Mouse (Mus musculus) heart, adult 18-20 months (tissue): ENCODE measurements around the gene Tsga10ip. TPM values are rescaled to one million over a fixed set of nuclear protein-coding genes. Genes with fewer than 3 reads are reported as not detected.
"Not testable (repeated sequence)": the region's sequence is repeated elsewhere in the genome, so short reads cannot be mapped to it uniquely, and the experiment has no call there.

ENCODE experiments used
- DNase-seq, 2 experiments: peaks; one replicate each; pipeline ENCODE4 v3.0.0; 2021 to 2022; ENCODE audit warnings: mixed read lengths in 1 of 2
- total RNA-seq, 2 experiments: library from RNA; stranded (reverse); gene quantifications; 2 replicates each; pipeline ENCODE4 v1.2.3; 2021

Gene Tsga10ip
- total RNA-seq, 2 experiments from 2014 or later: 0.59 TPM; not detected in 1

DNA sequence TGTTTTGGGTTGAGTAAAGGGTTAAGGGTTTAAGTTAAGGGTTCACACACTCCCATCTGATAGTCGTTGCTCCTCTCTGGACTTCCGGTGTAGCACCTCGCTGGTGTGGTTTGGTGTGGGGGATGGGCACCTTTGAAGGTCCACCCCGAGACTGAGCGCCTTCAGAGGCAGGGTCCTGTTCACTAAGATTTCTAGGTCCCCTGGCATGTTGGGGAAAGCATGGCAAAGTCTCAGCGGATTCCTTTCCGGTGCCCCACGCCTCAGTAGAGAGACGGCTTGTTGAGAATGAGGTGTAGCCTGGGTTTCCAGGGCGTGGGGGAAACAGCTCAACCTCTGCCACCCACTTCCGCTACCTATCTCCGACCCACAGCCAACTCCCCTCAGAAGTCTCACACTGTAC is 12.7 kb downstream of the Tsga10ip start:
- peak; percentile 45 to 52 for DNase-seq

DNA sequence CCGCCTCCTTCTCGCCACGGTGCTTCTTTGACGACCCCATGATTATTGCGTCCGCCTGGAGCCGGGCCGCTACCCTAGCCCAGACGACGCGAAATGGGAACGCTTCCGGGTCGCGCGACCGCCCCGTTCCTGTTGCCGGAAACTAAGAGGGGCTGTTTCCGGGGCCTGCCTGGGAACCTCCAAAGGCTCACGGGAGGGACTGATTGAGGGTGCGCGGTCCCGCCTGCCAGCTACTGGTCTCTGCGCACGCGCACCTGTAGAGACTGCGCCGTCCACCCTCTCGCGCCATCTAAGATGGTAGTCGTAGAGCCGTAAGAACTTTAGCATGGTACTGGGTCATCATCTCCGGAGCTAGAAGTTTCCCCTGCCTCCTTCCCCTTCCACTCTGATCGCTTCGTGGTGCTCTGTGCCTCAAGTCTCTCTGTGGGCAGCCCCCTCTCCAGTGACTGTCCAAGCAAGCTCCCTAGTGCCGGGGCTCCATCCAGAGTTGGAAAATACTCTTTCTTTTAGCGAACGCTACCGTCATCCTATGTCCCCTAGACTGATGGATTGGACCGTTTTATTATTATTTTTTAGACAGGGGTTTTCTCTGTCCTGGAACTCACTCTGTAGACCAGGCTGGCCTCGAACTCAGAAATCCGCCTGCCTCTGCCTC is 13.6 kb downstream of the Tsga10ip start, which contains the start of gene Sart1:
Sart1 (minus strand) TSS at position 116 of the 655 bp plus-strand sequence.
- DNase-seq: peak; percentile 94 to 98

DNA sequence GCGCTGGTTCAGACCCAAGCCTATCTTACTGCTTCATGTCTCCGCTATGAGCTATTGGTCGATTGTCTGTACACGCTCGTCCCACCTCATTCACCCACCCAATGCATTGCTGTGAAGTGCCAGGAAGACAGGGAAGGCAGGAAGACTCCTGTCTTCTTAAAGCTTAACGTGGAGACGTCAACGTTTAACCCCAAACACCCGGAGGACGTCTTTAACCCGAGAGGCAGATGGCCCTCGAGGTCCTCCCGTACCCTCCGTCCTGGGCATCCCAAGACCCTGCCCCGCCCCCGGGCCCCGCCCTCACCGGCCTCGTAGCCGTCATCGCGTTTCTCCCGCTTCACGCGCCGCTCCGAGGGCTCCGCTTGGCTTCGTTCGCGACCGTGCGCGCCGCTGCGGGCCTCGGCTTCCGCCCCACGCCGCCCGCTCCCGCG is 14.3 kb downstream of the Tsga10ip start:
- no peak for DNase-seq

DNA sequence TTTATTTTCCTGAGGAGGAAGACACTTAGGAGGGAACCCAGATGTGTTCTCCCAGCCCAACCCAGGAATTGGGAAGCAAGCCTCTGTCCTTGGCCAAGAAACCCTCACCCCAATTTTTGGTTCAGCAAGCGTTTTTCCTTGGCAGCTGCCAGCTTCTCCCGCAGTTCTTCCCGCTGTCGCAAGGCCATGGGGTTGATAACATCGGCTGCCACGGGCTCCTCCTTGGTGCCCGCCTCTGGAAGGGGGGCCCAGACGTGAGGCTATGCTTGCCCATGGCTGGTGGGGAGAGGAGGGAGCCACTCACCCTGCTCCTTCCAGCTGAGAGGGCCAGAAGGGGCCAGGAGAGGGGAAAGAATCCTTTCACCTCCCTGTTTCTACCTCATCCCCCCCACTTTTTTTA is 17.6 kb downstream of the Tsga10ip start:
- DNase-seq: no peak

DNA sequence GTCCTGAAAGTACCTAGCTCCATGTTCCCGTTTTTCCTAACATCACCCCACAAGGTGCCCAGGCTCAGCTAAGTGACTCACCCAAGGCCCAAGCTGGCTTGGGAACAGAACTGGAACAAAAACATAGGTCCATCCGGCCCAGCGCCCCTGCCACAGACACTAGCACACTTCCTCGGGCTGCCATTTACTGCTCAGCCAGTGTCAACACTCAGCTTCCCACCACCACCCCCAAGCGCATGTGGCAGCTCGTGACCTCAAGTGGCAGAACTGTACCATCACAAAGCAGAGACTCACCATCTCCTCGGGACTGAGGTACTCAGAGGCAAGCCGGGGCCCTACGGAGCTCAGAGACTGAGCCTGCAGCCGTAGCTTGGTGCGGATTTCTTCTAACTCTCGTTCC is 19.0 kb downstream of the Tsga10ip start:
- DNase-seq: no peak

DNA sequence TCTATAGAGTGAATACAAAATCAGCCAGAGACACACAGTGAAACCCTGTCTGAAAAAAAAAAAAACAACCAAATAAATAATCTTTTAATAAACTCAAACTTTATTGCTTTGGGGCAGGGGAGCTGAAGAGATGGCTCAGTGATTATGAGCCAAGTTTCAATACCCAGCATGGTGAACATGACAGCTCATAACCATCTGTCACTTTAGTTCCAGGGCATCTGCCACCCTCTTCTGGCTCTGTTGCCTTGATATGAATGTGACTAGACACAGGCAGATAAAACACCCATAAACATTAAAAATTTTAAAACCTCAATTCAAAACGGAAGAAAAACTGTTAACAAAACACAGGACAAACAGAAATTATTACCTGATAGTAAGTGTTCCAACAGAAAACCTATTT is 24.9 kb downstream of the Tsga10ip start:
- DNase-seq: no peak

DNA sequence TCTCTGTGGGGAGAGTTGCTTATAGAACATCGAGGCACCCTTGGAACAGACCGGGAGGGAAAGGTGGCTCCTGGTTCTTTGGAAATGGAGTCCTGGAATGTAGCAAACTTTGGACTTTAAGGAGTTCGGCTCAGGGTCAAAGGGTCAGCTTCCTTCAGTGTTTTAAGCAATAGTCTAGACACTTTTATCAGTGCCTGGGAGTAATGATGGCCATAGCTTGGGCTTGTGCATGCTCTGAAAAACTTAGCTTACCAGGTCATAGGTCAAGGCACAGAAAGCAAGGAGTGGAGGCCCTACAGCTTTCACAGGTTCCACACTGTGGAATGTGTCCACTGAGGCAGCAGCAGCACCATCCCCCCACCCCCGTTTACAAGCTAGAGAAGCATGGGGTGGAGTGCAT is 27.6 kb downstream of the Tsga10ip start:
- no peak for DNase-seq

DNA sequence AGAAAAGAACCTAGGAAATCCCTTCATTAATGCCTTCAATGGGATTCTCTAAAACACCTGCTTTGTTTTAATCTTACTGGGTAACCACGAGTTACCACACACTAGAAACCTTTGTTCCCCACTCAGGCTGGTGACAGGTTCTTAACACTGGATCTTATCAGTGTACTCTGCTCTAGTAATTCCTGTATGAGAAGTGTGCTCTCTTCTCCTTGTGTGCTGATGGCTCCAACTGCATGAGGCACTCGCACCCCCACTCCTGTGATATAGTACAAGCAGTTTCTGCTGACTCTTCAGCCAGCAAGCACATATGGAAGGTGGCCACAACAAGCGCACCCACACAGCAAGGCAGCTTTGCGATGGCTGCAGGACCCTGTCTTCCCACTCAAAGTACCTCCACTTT is 28.1 kb downstream of the Tsga10ip start:
- DNase-seq: no peak

DNA sequence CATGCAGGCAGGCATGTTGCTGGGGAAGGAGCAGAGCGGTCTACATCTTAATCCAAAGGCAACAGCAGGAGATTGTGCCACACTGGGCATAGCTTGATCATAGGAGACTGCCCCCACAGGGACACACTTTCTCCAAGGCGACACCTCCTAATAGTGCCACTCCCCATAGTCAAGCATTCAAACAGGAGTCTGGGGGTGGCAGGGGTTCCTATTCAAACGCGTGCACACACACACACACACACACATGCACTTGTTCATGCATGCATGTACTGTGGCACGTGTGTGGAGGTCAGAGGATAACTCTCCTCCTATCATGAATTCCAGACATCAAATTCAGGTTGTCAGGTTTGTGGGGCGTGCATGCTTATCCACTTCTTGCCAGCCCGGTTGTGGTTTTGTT is 29.6 kb downstream of the Tsga10ip start:
- no peak for DNase-seq

DNA sequence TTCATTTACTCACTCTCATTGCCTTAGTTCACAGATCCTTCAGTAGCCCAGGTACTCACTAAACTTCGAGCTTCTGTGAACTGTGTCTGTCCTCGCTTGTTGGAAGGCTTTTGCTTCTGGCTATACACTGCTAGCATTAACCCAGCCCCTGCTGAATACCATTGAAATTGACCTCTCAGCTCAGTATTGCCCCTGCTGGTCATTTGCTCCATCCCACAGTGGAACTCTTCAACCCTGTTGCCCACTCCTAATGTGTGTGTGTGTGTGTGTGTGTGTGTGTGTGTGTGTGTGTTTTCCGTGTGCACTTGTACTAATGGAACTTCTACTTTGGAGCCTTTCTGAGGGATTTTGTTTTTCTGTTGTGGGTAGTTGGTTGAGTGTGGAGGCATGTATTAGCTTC is 31.4 kb downstream of the Tsga10ip start:
- DNase-seq: no peak

DNA sequence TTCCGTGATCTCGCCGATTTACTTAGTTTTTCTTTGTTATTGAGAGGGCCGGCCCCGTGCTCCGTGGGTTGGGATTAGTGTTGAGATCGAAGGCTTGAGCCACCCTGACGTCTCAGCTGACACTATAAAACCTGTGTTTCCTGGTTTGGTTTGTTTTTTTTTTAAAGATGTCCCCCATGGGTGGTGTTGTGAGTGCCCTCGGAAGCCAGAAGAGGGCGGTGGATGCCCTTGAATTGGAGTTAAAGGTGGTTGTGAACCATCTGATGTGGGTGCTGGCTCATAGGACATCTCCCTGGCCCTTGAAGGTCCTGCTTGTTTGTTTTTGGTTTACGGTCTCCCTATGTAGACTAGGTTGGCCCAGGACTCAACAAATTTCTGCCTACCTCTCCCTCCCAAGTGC is 34.9 kb downstream of the Tsga10ip start:
- no peak for DNase-seq

DNA sequence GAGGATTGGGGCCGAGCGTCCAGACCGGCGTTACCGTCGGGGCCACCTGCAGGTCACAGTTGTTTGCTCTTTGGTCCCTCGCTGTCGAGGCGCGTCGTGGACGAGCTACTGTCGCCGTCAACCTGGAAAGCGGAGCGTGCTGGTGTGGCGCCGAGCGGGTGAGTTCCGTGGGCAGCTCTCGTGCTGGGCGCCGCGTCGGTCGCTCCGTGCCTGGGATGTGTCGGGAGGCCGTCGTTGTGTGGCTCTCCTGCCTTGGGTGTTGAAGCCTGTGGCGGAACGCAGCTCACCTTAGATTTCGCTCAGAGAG is 35.3 kb downstream of the Tsga10ip start, which contains the start of gene Banf1:
Banf1 (minus strand) TSS at position 116 of the 307 bp plus-strand sequence.
- no peak for DNase-seq

DNA sequence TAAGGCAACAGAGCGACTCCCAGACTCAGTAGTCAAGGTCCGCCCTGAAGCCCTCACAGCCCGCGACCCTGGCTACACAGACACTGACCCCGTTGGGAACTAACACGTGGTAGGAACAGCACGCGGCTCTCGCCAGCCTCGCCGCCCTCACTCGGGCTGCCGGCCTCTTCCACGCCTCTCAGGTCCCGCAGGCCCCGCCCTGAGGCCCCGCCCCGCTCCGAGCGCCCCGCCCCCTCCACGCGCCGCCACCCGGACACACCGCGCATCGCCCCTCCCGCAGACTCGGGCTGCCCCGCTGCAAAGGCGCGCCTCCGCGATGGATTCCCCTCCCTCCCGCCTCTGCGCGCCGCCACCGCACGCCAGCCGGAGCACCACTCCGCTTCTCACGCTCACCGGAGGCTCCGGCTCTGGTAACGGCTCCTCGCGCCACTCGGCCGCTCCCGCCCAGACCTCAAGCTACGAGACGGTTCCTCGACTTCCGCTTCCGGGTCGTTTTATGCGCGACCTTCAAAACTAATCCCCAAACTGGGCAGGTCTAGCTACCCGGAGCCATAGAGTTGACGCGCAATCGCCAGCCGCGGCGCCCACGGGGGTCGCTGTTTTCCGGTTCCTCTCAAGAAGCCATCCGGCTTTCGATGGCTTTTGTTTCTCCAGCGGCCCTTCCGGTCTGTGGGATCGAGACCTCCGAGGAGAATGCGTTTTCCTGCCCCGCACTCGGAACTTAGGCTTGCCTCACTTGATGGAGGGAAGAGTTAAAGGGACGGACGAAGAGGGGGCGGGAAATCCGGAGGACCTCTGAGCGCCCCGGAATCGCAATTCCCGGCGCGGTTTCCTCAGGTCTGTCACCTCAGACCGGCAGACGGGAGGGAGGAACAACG is 35.9 kb downstream of the Tsga10ip start, which contains the start of gene Eif1ad:
Eif1ad (plus strand) TSS at position 567 of the 878 bp plus-strand sequence.
- DNase-seq: peak; percentile 95 to 98

DNA sequence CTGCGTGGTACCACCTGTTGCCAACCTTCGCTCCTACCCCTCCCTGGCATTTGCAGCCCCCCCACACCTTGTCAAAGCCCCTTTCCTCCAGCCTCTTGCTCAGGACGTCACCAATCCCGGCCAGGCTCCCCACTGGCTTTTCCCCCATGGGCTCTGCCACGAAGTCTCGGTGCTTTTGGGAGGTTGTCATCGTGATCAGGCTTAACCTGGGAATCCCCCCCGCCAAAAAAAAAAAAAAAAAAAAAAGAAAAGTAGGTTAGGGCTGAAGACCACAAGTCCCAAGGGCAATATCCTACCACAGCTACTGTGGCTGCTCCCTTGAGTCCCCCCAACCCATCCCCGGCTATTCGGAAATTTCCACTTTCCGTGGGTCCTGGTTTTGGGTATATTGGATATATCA is 36.6 kb downstream of the Tsga10ip start:
- DNase-seq: no peak

DNA sequence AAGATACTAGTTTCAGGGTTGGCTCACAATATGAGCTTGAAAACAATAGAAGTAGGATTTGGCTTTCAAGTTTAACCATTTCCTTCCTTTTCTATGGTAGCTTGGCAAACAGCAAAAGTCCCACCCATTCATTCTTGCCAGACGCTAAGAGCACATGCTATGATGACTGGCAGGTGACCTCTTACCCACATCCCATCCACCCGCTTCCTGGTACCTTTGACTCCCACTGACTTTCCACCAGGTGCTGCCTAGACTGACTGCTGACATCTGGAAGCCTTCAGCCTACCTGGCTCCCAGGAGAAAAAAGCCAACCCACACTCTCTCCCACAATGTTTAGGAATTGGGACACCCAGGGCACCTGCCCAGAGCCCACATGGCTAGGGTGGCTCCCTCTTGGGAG is 38.2 kb downstream of the Tsga10ip start:
- DNase-seq: no peak

DNA sequence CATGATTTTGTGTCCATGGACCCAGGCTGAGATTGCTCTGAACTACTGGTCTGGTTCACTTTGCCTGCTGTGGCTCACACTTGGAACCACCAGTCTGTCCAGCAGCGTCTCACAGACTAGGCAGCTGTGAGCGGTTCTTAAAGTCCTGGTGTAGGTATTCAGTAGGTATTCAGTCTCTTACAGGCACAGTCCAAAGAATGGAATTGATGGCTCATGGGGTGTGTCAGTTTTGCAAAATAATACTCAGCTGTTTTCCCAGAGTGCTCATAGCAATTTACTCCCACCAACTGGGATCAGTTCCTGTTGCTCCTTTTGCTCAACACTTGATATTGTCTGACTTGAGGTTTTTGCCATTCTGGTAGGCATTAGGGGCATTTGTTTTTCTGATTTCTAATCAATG is 40.1 kb downstream of the Tsga10ip start:
- DNase-seq: no peak

DNA sequence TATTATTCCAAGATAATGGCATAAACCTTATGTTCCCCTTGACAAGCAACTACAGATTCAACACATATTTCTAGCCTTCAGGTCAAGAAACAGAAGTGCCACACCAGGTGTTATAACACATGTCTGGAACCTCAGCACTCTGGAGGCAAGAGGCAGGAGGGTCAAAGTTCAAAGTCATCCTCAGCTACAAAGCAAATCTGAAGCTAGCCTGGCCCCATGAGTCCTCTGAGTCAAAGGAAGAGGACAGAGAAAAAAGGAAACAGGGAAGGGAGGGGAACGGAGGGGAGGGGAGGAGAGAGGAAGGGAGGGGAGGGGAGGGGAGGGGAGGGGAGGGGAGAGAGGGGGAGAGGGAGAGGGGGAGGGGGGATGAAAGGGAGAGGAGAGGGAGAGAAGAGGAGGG is 46.2 kb downstream of the Tsga10ip start:
- DNase-seq: no peak

DNA sequence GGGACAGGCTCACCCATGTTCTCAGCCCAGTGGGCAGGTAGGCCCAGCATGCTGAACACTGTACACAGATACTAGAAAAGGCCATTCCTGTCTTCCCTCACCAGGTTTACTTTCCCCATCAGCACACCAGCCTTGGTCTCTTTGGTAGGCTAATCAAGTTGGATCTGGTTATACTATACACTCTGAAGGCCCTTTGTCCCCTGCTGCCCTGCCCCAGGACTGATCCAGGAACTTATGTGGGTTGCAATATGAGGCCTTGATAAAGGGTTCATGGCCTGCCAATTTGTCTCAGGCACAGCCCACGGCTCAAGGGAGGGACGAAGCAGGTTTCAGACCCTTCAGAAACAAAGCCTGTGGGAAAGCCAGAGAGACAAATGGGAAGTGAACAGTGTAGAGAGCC is 48.7 kb downstream of the Tsga10ip start:
- DNase-seq: no peak

DNA sequence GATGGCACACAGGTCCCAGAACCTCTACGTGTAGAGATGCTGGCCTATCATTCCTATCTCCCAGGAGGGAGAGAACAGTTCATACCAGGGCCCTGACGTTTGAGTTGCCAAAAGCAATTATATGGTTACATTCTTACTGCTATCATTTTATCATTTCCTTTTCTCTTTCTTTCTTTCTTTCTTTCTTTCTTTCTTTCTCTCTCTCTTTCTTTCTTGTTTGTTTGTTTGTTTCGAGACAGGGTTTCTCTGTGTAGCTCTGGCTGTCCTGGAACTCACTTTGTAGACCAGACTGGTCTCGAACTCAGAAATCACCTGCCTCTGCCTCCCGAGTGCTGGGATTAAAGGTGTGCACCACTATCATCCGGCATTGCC is 52.8 kb downstream of the Tsga10ip start, which contains the start of gene Cst6:
Cst6 (minus strand) TSS at position 73 of the 372 bp plus-strand sequence.
- not testable (repeated sequence) for DNase-seq

DNA sequence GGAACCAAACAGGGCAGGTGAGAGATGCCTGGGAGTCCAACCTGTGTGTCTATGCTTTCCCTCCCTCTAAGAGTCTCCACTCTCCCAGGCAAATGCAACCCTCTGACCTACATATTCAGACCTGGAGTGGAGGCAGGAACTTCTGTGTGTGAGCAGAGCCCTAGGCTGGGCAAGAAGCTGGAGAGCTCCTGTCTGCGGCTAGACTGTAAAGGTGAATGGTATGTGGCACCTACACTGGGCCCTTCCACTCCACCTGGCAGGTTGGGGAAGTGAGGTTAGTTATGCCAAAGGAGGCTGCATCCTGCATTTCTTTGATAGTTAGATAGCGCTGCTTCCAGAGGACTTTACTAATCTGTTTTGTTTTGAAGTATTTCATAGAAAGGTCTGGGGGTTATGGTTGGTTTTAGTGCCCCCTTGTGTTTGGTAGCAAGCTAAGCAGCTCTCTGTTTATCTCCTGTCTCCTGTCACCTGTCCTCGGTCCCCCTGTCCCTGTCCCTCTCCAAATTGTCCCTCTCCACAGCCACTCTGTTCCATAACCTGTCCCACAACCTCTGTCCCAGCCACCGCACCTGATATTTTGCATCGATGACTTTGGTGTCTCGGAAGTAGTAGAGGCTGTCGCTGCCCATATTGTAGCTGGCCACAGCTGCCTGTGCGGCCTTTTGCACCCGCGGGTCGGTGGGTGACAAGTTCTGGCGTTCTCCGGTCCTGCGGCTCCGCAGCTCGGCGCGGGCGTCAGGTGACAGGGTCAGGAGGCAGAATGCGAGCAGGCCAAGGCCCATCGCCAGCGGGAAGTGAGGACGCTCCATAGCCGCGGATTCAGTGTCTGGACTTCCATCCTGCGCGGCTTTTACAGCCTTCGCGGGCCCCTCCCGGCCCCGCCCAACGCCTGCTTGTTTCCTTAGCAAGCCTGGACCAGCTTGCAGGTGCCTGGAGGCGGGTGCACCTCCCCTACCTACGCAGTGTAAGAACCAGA is 53.5 kb downstream of the Tsga10ip start:
- DNase-seq: peak in 1 of 2 experiments; percentile 66

DNA sequence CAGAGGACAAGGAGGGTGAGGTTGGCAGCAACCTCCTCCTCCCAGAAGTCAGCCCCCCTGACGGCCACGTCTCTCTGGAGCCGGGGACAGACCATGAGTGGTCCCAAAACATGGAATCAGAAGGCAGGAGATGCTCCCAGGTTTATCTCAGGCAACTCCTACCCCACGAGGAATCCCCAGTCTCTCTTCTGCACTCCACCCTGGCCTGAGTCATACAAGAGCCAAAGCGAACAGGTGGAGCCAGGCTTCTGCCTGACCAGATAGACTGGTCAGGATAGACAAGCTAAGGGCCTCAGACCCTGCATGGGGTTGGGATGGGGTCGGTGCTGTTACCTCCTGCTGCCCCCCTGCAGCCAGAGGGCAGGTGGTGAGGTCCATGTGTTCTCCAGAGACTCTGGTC is 54.3 kb downstream of the Tsga10ip start:
- DNase-seq: no peak
